Mouse (Mus musculus) cerebellum, postnatal 10 days (tissue): ENCODE measurements at regions not wholly inside any gene's neighbourhood (a gene's known extent, or its start where the extent isn't known, plus 50 kb on each side); places are given as distances from the start of the nearest gene placed in this dataset.

Experiments used
- DNase-seq, 2 experiments: peaks; one replicate each; pipeline ENCODE4 v3.0.0; 2021; ENCODE audit warnings: mixed read lengths in 2 of 2

GRCm38 (mm10) chr10:119016104-119016503 is 146.1 kb upstream of the Dyrk2 start:
- peak; percentile 61 to 62 for DNase-seq

- peak; percentile 57 to 61 for DNase-seq
Measured at GRCm38 (mm10) chr10:119015311-119016055, 145.5 kb upstream of the Dyrk2 start.

GRCm38 (mm10) chr10:119014731-119015130 is 144.7 kb upstream of the Dyrk2 start:
- DNase-seq: no peak

GRCm38 (mm10) chr10:119013758-119014157 is 143.7 kb upstream of the Dyrk2 start:
- DNase-seq: no peak

GRCm38 (mm10) chr10:119011511-119011910 is 141.5 kb upstream of the Dyrk2 start:
- no peak for DNase-seq

GRCm38 (mm10) chr10:119010884-119011283 is 140.9 kb upstream of the Dyrk2 start:
- DNase-seq: peak; percentile 37 to 38

GRCm38 (mm10) chr10:119006866-119007575 is 137.0 kb upstream of the Dyrk2 start:
- DNase-seq: peak; percentile 78 to 88

- no peak for DNase-seq
Measured at GRCm38 (mm10) chr10:119005491-119005890, 135.5 kb upstream of the Dyrk2 start.

GRCm38 (mm10) chr10:119004426-119004825 is 134.4 kb upstream of the Dyrk2 start:
- DNase-seq: no peak

GRCm38 (mm10) chr10:119003839-119004238 is 133.8 kb upstream of the Dyrk2 start:
- no peak for DNase-seq

- DNase-seq: no peak
Measured at GRCm38 (mm10) chr10:119003042-119003441, 133.0 kb upstream of the Dyrk2 start.

- no peak for DNase-seq
Measured at GRCm38 (mm10) chr10:119001895-119002294, 131.9 kb upstream of the Dyrk2 start.

GRCm38 (mm10) chr10:119001000-119001780 is 131.2 kb upstream of the Dyrk2 start:
- no peak for DNase-seq

GRCm38 (mm10) chr10:118998966-118999365 is 129.0 kb upstream of the Dyrk2 start:
- DNase-seq: no peak

GRCm38 (mm10) chr10:118997034-118997433 is 127.0 kb upstream of the Dyrk2 start:
- no peak for DNase-seq

GRCm38 (mm10) chr10:118993819-118994574 is 124.0 kb upstream of the Dyrk2 start:
- DNase-seq: no peak

GRCm38 (mm10) chr10:118991213-118991612 is 121.2 kb upstream of the Dyrk2 start:
- peak in 1 of 2 experiments; percentile 16 for DNase-seq

- DNase-seq: no peak
Measured at GRCm38 (mm10) chr10:118990500-118990899, 120.5 kb upstream of the Dyrk2 start.

- no peak for DNase-seq
Measured at GRCm38 (mm10) chr10:118989812-118990211, 119.8 kb upstream of the Dyrk2 start.

GRCm38 (mm10) chr10:118988249-118988648 is 118.2 kb upstream of the Dyrk2 start:
- DNase-seq: no peak

- peak; percentile 77 to 84 for DNase-seq
Measured at GRCm38 (mm10) chr10:118984580-118984979, 114.6 kb upstream of the Dyrk2 start.

- no peak for DNase-seq
Measured at GRCm38 (mm10) chr10:118981446-118981845, 111.4 kb upstream of the Dyrk2 start.

- peak; percentile 22 to 34 for DNase-seq
Measured at GRCm38 (mm10) chr10:118979339-118979738, 109.3 kb upstream of the Dyrk2 start.
